Mouse (Mus musculus) heart, embryonic 10.5 days (tissue): ENCODE measurements around the gene A030014E15Rik. TPM values are rescaled to one million over a fixed set of nuclear protein-coding genes. Genes with fewer than 3 reads are reported as not detected.
"Not testable (repeated sequence)": the region's sequence is repeated elsewhere in the genome, so short reads cannot be mapped to it uniquely, and the experiment has no call there.

ENCODE experiments used
- DNase-seq: peaks from one replicate; pipeline ENCODE4 v3.0.0-alpha.2; 2017; ENCODE audit warnings: low spot score
- H3K27ac ChIP-seq: fragments of 300-500 bp; sonication (generic); 2 replicates; pipeline ENCODE4 v1.5.1; 2016; ENCODE audit warnings: mild to moderate bottlenecking
- H3K27me3 ChIP-seq: fragments of 300-500 bp; sonication (generic); 2 replicates; pipeline ENCODE4 v1.6.1; 2016; ENCODE audit warnings: mild to moderate bottlenecking; ENCODE audit not compliant: poor library complexity, insufficient read depth, severe bottlenecking
- H3K36me3 ChIP-seq: fragments of 300-500 bp; sonication (generic); 2 replicates; pipeline ENCODE4 v1.6.1; 2016; ENCODE audit warnings: mild to moderate bottlenecking, moderate library complexity
- H3K4me1 ChIP-seq: fragments of 300-500 bp; sonication (generic); 2 replicates; pipeline ENCODE4 v1.6.1; 2016; ENCODE audit warnings: mild to moderate bottlenecking
- H3K4me3 ChIP-seq: fragments of 300-500 bp; sonication (generic); 2 replicates; pipeline ENCODE4 v1.5.1; 2016; ENCODE audit warnings: mild to moderate bottlenecking, moderate library complexity
- H3K9me3 ChIP-seq: fragments of 300-500 bp; sonication (generic); 2 replicates; pipeline ENCODE4 v1.6.1; 2016; ENCODE audit warnings: mild to moderate bottlenecking, moderate library complexity
- WGBS: fragments of 180-500 bp; shearing (Covaris S2); methylation state at CpG from one replicate; pipeline ENCODE4 v1.1.7; 2016; 5-methylcytosine and 5-hydroxymethylcytosine counted together
- polyA plus RNA-seq: library from polyadenylated mRNA; unstranded; fragments of >200 nt; fragmentation: Nextera tagmentation; extraction: Ambion mirVana; gene quantifications from 2 replicates; pipeline ENCODE4 v1.2.1, GENCODE M21; 2016

A030014E15Rik gene
- polyA plus RNA-seq = not detected in 2 replicates

- H3K36me3 ChIP-seq = no peaks in the 10 kb centered on the region
- DNase-seq = no peak
- H3K4me3 ChIP-seq = no peak within 1 kb of the TSS
- no peaks in the 10 kb centered on the region for H3K4me1 ChIP-seq
- 89% methylated on average over 6 of the region's 6 CpGs for WGBS
- no peak within 1 kb of the TSS for H3K27ac ChIP-seq
- H3K27me3 ChIP-seq = no peaks in the 10 kb centered on the region
- no peaks in the 10 kb centered on the region for H3K9me3 ChIP-seq
Measured at GRCm38 (mm10) chr1:82924650-82925049, at the start of gene A030014E15Rik. A030014E15Rik (plus strand) TSS chr1:82924917.

- Histone ChIP-seq H3K9me3 (no peaks in the 10 kb centered on the region), H3K4me3 (no peak overlapping the region), H3K27ac (no peak overlapping the region), H3K27me3 (no peaks in the 10 kb centered on the region), H3K36me3 (peaks cover 49% of the 10 kb centered on the region), H3K4me1 (no peaks in the 10 kb centered on the region)
- no peak for DNase-seq
- WGBS = 72% methylated on average over 2 of the region's 2 CpGs
Measured at GRCm38 (mm10) chr1:82879172-82879571, 45.5 kb upstream of the A030014E15Rik start.

GRCm38 (mm10) chr1:82880196-82880595 is 44.5 kb upstream of the A030014E15Rik start:
- Histone ChIP-seq H3K9me3 (no peaks in the 10 kb centered on the region), H3K27me3 (no peaks in the 10 kb centered on the region), H3K36me3 (peaks cover 50% of the 10 kb centered on the region), H3K27ac (no peak overlapping the region), H3K4me3 (no peak overlapping the region), H3K4me1 (no peaks in the 10 kb centered on the region)
- 85% methylated on average over 8 of the region's 8 CpGs for WGBS
- DNase-seq = no peak

GRCm38 (mm10) chr1:82893269-82893668 is 31.4 kb upstream of the A030014E15Rik start:
- peaks cover 54% of the 10 kb centered on the region for H3K36me3 ChIP-seq
- 95% methylated on average over 7 of the region's 7 CpGs for WGBS

GRCm38 (mm10) chr1:82900567-82900966 is 24.1 kb upstream of the A030014E15Rik start:
- WGBS = 94% methylated on average over 1 of the region's 1 CpGs
- no peak overlapping the region for H3K27ac ChIP-seq
- peaks cover 43% of the 10 kb centered on the region for H3K36me3 ChIP-seq
- no peaks in the 10 kb centered on the region for H3K4me1 ChIP-seq
- H3K4me3 ChIP-seq = no peak overlapping the region
- no peaks in the 10 kb centered on the region for H3K27me3 ChIP-seq
- H3K9me3 ChIP-seq = no peaks in the 10 kb centered on the region
- DNase-seq = no peak

More at GRCm38 (mm10) chr1:82893269-82893668, 31.4 kb upstream of the A030014E15Rik start:
- H3K27ac ChIP-seq = no peak overlapping the region
- H3K4me1 ChIP-seq = no peaks in the 10 kb centered on the region
- no peak for DNase-seq
- no peaks in the 10 kb centered on the region for H3K9me3 ChIP-seq
- H3K4me3 ChIP-seq = no peak overlapping the region
- no peaks in the 10 kb centered on the region for H3K27me3 ChIP-seq

- Histone ChIP-seq H3K9me3 (no peaks in the 10 kb centered on the region), H3K27ac (no peak overlapping the region), H3K27me3 (no peaks in the 10 kb centered on the region), H3K4me1 (no peaks in the 10 kb centered on the region), H3K36me3 (peaks cover 38% of the 10 kb centered on the region), H3K4me3 (no peak overlapping the region)
- WGBS = 91% methylated on average over 3 of the region's 3 CpGs
- DNase-seq = no peak
Measured at GRCm38 (mm10) chr1:82901201-82901600, 23.5 kb upstream of the A030014E15Rik start.

- H3K4me3 ChIP-seq = no peak overlapping the region
- H3K9me3 ChIP-seq = no peaks in the 10 kb centered on the region
- H3K36me3 ChIP-seq = peaks cover 18% of the 10 kb centered on the region
- no peak overlapping the region for H3K27ac ChIP-seq
- no peaks in the 10 kb centered on the region for H3K27me3 ChIP-seq
- no peak for DNase-seq
- WGBS = 71% methylated on average over 3 of the region's 3 CpGs
- no peaks in the 10 kb centered on the region for H3K4me1 ChIP-seq
Measured at GRCm38 (mm10) chr1:82905886-82906285, 18.8 kb upstream of the A030014E15Rik start.

- no peak within 1 kb of the TSS for H3K4me3 ChIP-seq
- no peaks in the 10 kb centered on the region for H3K27me3 ChIP-seq
- H3K36me3 ChIP-seq = no peaks in the 10 kb centered on the region; the same call in 1 of the 2 replicates
- WGBS = 91% methylated on average over 3 of the region's 3 CpGs
- DNase-seq = no peak
- no peaks in the 10 kb centered on the region for H3K9me3 ChIP-seq
- H3K27ac ChIP-seq = no peak within 1 kb of the TSS
- H3K4me1 ChIP-seq = no peaks in the 10 kb centered on the region
Measured at GRCm38 (mm10) chr1:82913025-82913424, 11.7 kb upstream of the A030014E15Rik start, which contains the start of gene A030005L19Rik. A030005L19Rik (plus strand) TSS chr1:82913325.

- 94% methylated on average over 5 of the region's 5 CpGs for WGBS
- H3K4me3 ChIP-seq, H3K9me3 ChIP-seq, H3K27ac ChIP-seq, H3K4me1 ChIP-seq, H3K36me3 ChIP-seq, H3K27me3 ChIP-seq, DNase-seq: not testable (repeated sequence)
Measured at GRCm38 (mm10) chr1:82913434-82913833, 11.3 kb upstream of the A030014E15Rik start.

- not testable (repeated sequence) for H3K27ac ChIP-seq
- WGBS = 90% methylated on average over 3 of the region's 3 CpGs
Measured at GRCm38 (mm10) chr1:82930558-82930957, 5.8 kb downstream of the A030014E15Rik start.

GRCm38 (mm10) chr1:82931326-82931725 is 6.6 kb downstream of the A030014E15Rik start, which contains the start of gene Gm6217:
Gm6217 (minus strand) TSS chr1:82931399.
- H3K27me3 ChIP-seq, H3K4me3 ChIP-seq, H3K9me3 ChIP-seq, H3K27ac ChIP-seq, H3K4me1 ChIP-seq, DNase-seq, H3K36me3 ChIP-seq: not testable (repeated sequence)
- WGBS = no CpG with 5 or more reads among the region's 6 CpGs

More at GRCm38 (mm10) chr1:82930558-82930957, 5.8 kb downstream of the A030014E15Rik start:
- not testable (repeated sequence) for H3K9me3 ChIP-seq, H3K36me3 ChIP-seq, H3K27me3 ChIP-seq, DNase-seq, H3K4me1 ChIP-seq, H3K4me3 ChIP-seq

- H3K4me1 ChIP-seq = no peaks in the 10 kb centered on the region
- H3K9me3 ChIP-seq = no peaks in the 10 kb centered on the region
- WGBS = 86% methylated on average over 5 of the region's 5 CpGs
- no peaks in the 10 kb centered on the region for H3K27me3 ChIP-seq
- no peaks in the 10 kb centered on the region for H3K36me3 ChIP-seq
- H3K27ac ChIP-seq = no peak overlapping the region
- no peak overlapping the region for H3K4me3 ChIP-seq
- DNase-seq = no peak
Measured at GRCm38 (mm10) chr1:82938666-82939065, 13.9 kb downstream of the A030014E15Rik start.

GRCm38 (mm10) chr1:82942505-82942904 is 17.8 kb downstream of the A030014E15Rik start:
- H3K9me3 ChIP-seq, H3K4me3 ChIP-seq, H3K36me3 ChIP-seq, H3K27me3 ChIP-seq, DNase-seq, H3K27ac ChIP-seq, H3K4me1 ChIP-seq: not testable (repeated sequence)
- WGBS = 91% methylated on average over 2 of the region's 2 CpGs

GRCm38 (mm10) chr1:82943295-82943694 is 18.6 kb downstream of the A030014E15Rik start, which contains the start of gene A030003K21Rik:
A030003K21Rik (minus strand) TSS chr1:82943388.
- not testable (repeated sequence) for DNase-seq, H3K36me3 ChIP-seq, H3K27ac ChIP-seq, H3K4me3 ChIP-seq, H3K4me1 ChIP-seq, H3K27me3 ChIP-seq, H3K9me3 ChIP-seq
- WGBS = no CpG with 5 or more reads among the region's 6 CpGs
